Mouse (Mus musculus): ENCODE results near the gene H2-T22. TPM values are rescaled to one million over a fixed set of nuclear protein-coding genes. Genes with fewer than 3 reads are reported as not detected.
"Not testable (repeated sequence)": the region's sequence is repeated elsewhere in the genome, so short reads cannot be mapped to it uniquely, and the experiment has no call there.

The H2-T22 gene
- polyA plus RNA-seq, 1 experiment from 2014 or later, result 23.9 TPM

DNA sequence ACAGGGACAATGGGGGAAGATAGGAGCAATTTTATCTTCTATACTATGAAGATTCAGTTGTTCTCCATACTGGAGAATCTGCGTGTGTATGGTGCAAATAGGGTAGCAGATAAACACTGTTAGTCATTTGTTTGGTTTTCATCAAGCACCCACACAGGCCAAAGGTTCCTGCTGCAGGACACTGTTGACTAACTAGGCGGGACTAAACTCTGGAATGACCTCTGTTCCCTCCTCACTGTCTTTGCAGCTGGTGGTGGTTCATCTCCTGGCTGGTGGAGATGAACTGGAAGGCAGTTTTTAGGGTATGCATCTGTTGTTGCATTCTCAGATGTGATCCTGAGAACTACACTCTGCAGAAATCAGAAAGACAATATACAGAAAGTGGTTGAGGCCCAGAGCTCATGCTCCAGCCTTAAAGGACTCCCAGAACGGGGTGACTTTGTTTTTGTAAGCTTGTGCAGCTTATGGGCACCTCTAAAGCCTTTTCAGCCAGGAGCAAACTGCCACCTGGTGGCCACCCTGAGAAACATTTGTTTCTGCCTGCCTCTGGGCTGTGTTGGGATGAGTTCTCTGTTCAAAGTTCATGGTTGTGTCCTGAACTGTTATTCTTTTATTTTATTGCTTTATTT is 7.4 kb downstream of the H2-T22 start:
- 27% methylated on average over 3 of the region's 3 CpGs for WGBS

DNA sequence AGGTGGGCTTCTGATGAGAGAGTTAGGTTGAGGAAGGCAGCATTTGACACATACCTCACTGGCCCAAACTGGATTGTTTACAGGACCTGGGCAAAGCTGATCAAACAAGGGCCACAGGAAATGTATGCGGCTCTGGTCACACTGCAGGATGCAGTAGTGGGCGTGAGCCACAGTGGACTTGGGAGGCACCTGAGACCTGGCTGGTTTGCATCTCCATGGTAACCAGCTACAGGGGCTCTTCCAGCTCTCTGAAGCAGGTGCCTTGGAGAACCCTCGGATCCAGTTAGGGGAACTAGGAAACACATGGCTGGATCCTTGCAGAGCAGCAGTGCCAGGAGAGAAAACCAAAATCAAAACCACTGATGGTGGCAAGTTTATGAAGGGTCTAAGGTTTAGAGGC is 8.0 kb downstream of the H2-T22 start:
- not testable (repeated sequence) for H3K36me3 ChIP-seq (ENCODE audit: insufficient read depth, low read length); DNase-seq (ENCODE audit: low spot score); H3K4me3 ChIP-seq (ENCODE audit: low read depth, low read length); H3K27me3 ChIP-seq (replicated peaks; ENCODE audit: insufficient read depth, low read length); H3K9me3 ChIP-seq (ENCODE audit: low read length); H3K9ac ChIP-seq (replicated peaks; ENCODE audit: low read depth); H3K4me1 ChIP-seq (ENCODE audit: insufficient read depth, low read depth, low read length); ATAC-seq; H3K27ac ChIP-seq (ENCODE audit: low read length); H3K4me2 ChIP-seq (replicated peaks; ENCODE audit: low read depth, low read length)
- WGBS, result 34% methylated on average over 3 of the region's 3 CpGs

More for the DNA sequence above, 7.4 kb downstream of the H2-T22 start:
- H3K36me3 ChIP-seq (ENCODE audit: insufficient read depth, low read length); H3K27ac ChIP-seq (ENCODE audit: low read length); H3K4me3 ChIP-seq (ENCODE audit: low read depth, low read length); H3K9ac ChIP-seq (replicated peaks; ENCODE audit: low read depth); H3K4me1 ChIP-seq (ENCODE audit: insufficient read depth, low read depth, low read length); H3K4me2 ChIP-seq (replicated peaks; ENCODE audit: low read depth, low read length); H3K9me3 ChIP-seq (ENCODE audit: low read length); H3K27me3 ChIP-seq (replicated peaks; ENCODE audit: insufficient read depth, low read length): not testable (repeated sequence)
- peak; percentile 66 for TF ChIP-seq CTCF (IDR thresholded peaks at IDR 0.05)
- peak; percentile 47 for ATAC-seq
- DNase-seq (ENCODE audit: low spot score), result peak; percentile 69

DNA sequence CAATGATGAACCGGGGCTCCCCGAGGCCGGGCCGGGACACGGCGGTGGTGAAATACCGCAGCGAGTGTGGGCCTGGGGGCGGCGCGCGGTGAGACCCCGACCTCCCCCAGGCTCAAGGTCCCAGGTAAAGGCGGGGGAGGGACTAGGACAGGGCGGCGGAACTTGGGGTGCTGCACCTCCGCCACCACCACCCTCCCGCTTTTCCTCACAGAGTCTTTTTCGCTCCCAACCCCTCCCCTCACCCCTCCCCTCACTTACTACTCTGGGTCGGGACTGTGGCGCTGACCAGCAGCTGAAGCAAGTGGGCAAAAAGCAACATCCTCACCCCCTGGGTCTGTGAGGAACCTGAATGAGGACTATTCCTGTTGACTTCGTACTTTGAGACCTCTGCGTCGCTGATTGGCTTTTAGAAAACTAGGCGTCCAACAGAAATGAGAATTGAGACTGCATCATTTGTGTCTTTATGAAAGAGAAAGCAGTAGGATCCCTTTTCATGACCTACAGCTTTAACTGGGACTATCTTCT is 10.1 kb downstream of the H2-T22 start, which contains the start of gene H2-T23:
TSS of gene H2-T23 (minus strand) at position 505 of the 525 bp plus-strand sequence.
- WGBS, result 3% methylated on average over 15 of the region's 25 CpGs
- H3K4me1 ChIP-seq (ENCODE audit: insufficient read depth, low read depth, low read length), result not testable (repeated sequence)
- ATAC-seq, result peak; percentile 73

DNA sequence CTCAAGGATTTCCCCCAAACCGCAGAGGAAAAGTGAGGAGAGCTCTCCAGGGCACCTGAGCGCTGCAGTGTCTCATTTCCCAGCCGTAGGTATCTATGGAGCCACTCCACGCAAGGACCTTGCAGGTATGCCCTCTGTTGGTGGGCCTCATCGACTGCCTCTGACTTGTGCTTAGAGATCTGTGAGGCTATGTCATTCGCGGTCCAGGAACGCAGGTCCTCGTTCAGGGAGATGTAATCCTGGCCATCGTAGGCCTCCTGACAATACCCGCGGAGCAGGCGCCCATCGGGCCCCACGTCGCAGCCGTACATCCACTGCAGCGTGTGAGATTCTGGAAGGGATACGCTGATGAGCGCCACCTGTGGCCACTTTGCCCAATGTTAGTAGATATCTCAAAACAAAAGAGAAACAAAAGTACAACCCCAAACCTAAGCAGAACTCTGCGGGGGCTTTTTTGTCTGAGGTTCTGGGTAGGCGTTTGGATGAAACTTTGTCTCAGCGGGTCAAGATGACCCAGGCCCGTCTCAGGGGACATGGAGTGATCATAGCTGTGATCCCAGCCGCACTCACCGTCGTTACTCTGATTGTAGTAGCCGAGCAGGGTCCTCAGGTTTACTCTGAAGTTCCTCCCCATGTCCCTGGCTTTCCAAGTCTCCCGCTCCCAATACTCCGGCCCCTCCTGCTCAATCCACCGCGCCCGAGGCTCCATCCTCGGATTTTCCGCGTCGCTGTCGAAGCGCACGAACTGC is 10.8 kb downstream of the H2-T22 start:
- peak overlapping the region; percentile 64 for H3K9ac ChIP-seq (replicated peaks; ENCODE audit: low read depth)
- H3K4me1 ChIP-seq (ENCODE audit: insufficient read depth, low read depth, low read length); H3K36me3 ChIP-seq (ENCODE audit: insufficient read depth, low read length); H3K27me3 ChIP-seq (replicated peaks; ENCODE audit: insufficient read depth, low read length); H3K9me3 ChIP-seq (ENCODE audit: low read length): not testable (repeated sequence)
- peak; percentile 63 for TF ChIP-seq CTCF (IDR thresholded peaks at IDR 0.05)
- DNase-seq (ENCODE audit: low spot score) (peak; percentile 59), ATAC-seq (peak; percentile 77)
- H3K4me3 ChIP-seq (ENCODE audit: low read depth, low read length), result peak overlapping the region; percentile 61
- peak overlapping the region; percentile 26; the same call in 1 of the 2 replicates for H3K27ac ChIP-seq (ENCODE audit: low read length)
- peak overlapping the region; percentile 67 for H3K4me2 ChIP-seq (replicated peaks; ENCODE audit: low read depth, low read length)
- 4% methylated on average over 40 of the region's 40 CpGs for WGBS

More for the DNA sequence above, 10.1 kb downstream of the H2-T22 start, which contains the start of gene H2-T23:
- H3K27me3 ChIP-seq (replicated peaks; ENCODE audit: insufficient read depth, low read length); H3K9me3 ChIP-seq (ENCODE audit: low read length); H3K36me3 ChIP-seq (ENCODE audit: insufficient read depth, low read length): not testable (repeated sequence)
- peak within 1 kb of the TSS; percentile 67 for H3K4me2 ChIP-seq (replicated peaks; ENCODE audit: low read depth, low read length)
- H3K4me3 ChIP-seq (ENCODE audit: low read depth, low read length), result peak within 1 kb of the TSS; percentile 61
- peak; percentile 84 for DNase-seq (ENCODE audit: low spot score)
- H3K27ac ChIP-seq (ENCODE audit: low read length), result peak within 1 kb of the TSS; percentile 26; the same call in 1 of the 2 replicates
- peak within 1 kb of the TSS; percentile 64 for H3K9ac ChIP-seq (replicated peaks; ENCODE audit: low read depth)

DNA sequence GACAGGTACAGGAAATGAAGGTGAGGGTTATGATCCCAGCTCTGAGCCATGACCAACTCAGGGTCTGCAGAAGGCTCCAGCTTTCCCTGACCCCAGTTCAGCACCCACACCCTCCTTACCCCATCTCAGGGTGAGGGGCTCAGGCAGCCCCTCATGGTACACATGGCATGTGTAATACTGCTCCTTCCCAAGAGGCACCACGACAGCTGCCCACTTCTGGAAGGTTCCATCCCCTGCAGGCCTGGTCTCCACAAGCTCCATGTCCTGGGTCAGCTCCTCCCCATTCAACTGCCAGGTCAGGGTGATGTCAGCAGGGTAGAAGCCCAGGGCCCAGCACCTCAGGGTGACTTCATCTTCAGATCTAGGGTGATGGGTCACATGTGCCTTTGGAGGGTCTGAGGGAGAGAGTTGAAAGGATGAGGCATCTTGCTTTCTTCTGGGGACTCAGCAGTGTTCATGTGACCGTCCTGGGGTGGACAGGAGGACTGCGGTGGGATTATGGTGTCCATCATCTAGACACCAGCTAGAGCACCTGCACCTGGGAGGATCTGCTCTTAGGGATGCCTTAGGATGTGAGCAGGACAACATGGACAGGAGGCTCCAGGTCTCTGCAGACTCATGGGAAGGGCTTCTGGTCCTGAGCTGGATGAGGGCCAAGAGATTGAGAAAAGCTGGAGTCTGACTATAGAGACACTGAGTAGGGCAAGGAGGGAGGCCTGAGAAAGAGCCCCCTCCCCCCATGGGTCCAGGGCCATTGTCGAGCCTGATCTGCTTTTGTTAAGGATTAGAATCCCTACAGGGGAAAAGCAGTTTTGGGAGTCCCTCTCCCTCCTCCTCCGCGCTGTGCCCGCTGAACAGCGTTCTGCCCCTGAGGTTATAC is 11.6 kb downstream of the H2-T22 start:
- H3K27ac ChIP-seq (ENCODE audit: low read length); H3K4me1 ChIP-seq (ENCODE audit: insufficient read depth, low read depth, low read length); H3K27me3 ChIP-seq (replicated peaks; ENCODE audit: insufficient read depth, low read length); H3K9ac ChIP-seq (replicated peaks; ENCODE audit: low read depth); DNase-seq (ENCODE audit: low spot score); H3K36me3 ChIP-seq (ENCODE audit: insufficient read depth, low read length); H3K9me3 ChIP-seq (ENCODE audit: low read length): not testable (repeated sequence)
- Histone ChIP-seq H3K4me3 (ENCODE audit: low read depth, low read length) (peak overlapping the region; percentile 61), H3K4me2 (replicated peaks; ENCODE audit: low read depth, low read length) (peak overlapping the region; percentile 67)
- 44% methylated on average over 8 of the region's 8 CpGs for WGBS
- ATAC-seq, result 0 out of 2 replicates have a peak, but pooled peaks have one; percentile 3

DNA sequence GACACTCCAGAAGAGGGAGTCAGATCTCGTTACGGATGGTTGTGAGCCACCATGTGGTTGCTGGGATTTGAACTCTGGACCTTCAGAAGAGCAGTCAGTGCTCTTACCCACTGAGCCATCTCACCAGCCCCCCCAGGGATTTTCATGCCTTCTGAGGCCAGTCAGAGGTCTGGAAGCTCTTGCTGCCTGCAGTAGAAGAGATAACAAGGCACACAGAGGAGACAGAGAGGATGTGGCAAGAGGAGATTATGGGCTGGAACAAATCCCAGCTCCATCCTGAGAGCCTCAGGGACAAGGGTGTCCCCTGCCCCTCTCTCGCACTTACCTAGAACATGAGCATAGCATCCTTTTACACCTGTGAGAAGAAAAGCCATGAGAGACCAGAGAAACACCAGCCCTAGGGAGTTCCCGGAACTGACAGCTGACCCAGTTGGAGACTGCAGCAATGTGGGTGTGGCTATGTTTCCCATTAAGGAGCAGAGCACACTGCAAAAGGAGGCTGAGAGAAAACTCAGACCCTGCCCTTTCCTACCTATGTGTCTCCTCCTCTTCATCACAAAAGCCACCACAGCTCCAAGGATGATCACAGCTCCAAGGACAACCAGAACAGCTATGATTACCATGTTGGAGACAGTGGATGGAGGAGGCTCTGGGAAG is 12.4 kb downstream of the H2-T22 start:
- H3K4me1 ChIP-seq (ENCODE audit: insufficient read depth, low read depth, low read length); H3K36me3 ChIP-seq (ENCODE audit: insufficient read depth, low read length); ATAC-seq; H3K9ac ChIP-seq (replicated peaks; ENCODE audit: low read depth); H3K27me3 ChIP-seq (replicated peaks; ENCODE audit: insufficient read depth, low read length); DNase-seq (ENCODE audit: low spot score); H3K4me2 ChIP-seq (replicated peaks; ENCODE audit: low read depth, low read length); H3K9me3 ChIP-seq (ENCODE audit: low read length); H3K4me3 ChIP-seq (ENCODE audit: low read depth, low read length); H3K27ac ChIP-seq (ENCODE audit: low read length): not testable (repeated sequence)
- WGBS, result 62% methylated on average over 2 of the region's 4 CpGs
